Comparison of ENCODE assay signal across 8 mouse cellular contexts in the genomic region with DNA sequence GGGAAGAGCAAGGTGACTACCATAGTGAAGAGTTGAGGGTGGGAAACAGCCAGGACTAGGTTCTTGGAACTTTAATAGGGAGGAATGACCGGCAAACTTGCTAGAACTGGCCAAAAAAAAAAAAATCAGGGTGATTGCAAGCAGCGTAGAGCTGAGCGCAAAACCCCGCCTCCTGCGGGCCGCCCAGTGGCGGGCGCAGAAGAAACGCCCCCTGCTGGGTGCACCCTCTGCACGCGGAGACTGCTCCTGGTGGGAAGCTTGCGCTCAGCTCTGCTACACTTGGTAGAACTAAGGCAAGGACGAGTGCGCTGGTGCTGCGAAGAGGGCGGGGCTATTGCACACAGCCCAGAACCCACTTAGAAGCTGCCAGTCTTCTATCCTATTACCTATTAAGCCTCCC. TPM values are rescaled to one million over a fixed set of nuclear protein-coding genes. Genes with fewer than 3 reads are reported as not detected.
DNase-seq lines count a peak whose midpoint lies in the region; ATAC-seq and TF ChIP-seq lines count a peak whose summit lies in the region.

No protein-coding gene starts in this region.

- ATAC-seq in heart, embryonic 16.5 days (replicated peaks; ENCODE audit: extremely low read depth, insufficient read depth, low FRiP score) = peak; percentile 79
- ATAC-seq in lung, embryonic 16.5 days (ENCODE audit: low read depth) = peak; percentile 81
- ATAC-seq in neutrophil, adult 5-6 weeks (ENCODE audit: extremely low read depth, insufficient number of reproducible peaks, low FRiP score, poor library complexity, severe bottlenecking) = peak; percentile 50

- H3K36me3 ChIP-seq in heart, embryonic 16.5 days (ENCODE audit: control insufficient read depth, insufficient read depth) = no peaks in the 10 kb centered on the region
- H3K36me3 ChIP-seq in lung, embryonic 16.5 days (ENCODE audit: control insufficient read depth, insufficient read depth, low read length) = no peaks in the 10 kb centered on the region
- no peaks in the 10 kb centered on the region for H3K36me3 ChIP-seq in thymus, adult 2 months (ENCODE audit: control insufficient read depth, insufficient read depth, low read length)

- peak; percentile 76 for TF ChIP-seq CTCF in thymus, adult 2 months (IDR thresholded peaks at IDR 0.05; ENCODE audit: borderline replicate concordance, control insufficient read depth, extremely low read depth, insufficient read depth, low read length, poor library complexity)

- peaks cover 11% of the 10 kb centered on the region; the same call in 1 of the 2 replicates for H3K27me3 ChIP-seq in heart, embryonic 16.5 days (ENCODE audit: control insufficient read depth, insufficient read depth, low read length)
- H3K27me3 ChIP-seq in lung, embryonic 16.5 days (ENCODE audit: control insufficient read depth, insufficient read depth, low read depth, low read length) = peaks cover 68% of the 10 kb centered on the region
- H3K27me3 ChIP-seq in thymus, adult 2 months (ENCODE audit: control insufficient read depth, insufficient read depth, low read length) = peaks cover 13% of the 10 kb centered on the region; the same call in 1 of the 2 replicates

- DNase-seq in CD4-positive helper T cell, adult 2 months (ENCODE audit: low read depth, low spot score) = peak; percentile 87
- DNase-seq in adrenal gland, adult 2 months = peak; percentile 91
- peak; percentile 73 for DNase-seq in fibroblast of lung, adult 2 months (ENCODE audit: low read depth)
- DNase-seq in kidney, postnatal 14 days = peak; percentile 91
- DNase-seq in thymus, adult 2 months = peak; percentile 61

- TF ChIP-seq POLR2A in thymus, adult 2 months (IDR thresholded peaks at IDR 0.05; ENCODE audit: control insufficient read depth, extremely low read depth, insufficient read depth, low read length, poor library complexity) = no peak

- H3K9me3 ChIP-seq in heart, embryonic 16.5 days (replicated peaks; ENCODE audit: control insufficient read depth, low read length) = no peaks in the 10 kb centered on the region
- no peaks in the 10 kb centered on the region for H3K9me3 ChIP-seq in lung, embryonic 16.5 days (ENCODE audit: control insufficient read depth, low read length)

- peak overlapping the region; percentile 61 for H3K4me2 ChIP-seq in heart, embryonic 16.5 days (ENCODE audit: low read depth, low read length)
- H3K4me2 ChIP-seq in lung, embryonic 16.5 days (ENCODE audit: low read depth, low read length) = peak overlapping the region; percentile 62

- 0% methylated on average over 16 of the region's 16 CpGs for WGBS in heart, embryonic 16.5 days
- under 1% methylated on average over 16 of the region's 16 CpGs for WGBS in lung, embryonic 16.5 days
- WGBS in thymus, adult 2 months = 1% methylated on average over 16 of the region's 16 CpGs

- peaks cover 27% of the 10 kb centered on the region for H3K4me1 ChIP-seq in heart, embryonic 16.5 days (ENCODE audit: control insufficient read depth, insufficient read depth, low read length)
- peaks cover 31% of the 10 kb centered on the region for H3K4me1 ChIP-seq in lung, embryonic 16.5 days (replicated peaks; ENCODE audit: control insufficient read depth, insufficient read depth, low read length)
- peaks cover 15% of the 10 kb centered on the region; the same call in 1 of the 2 replicates for H3K4me1 ChIP-seq in thymus, adult 2 months (replicated peaks; ENCODE audit: control insufficient read depth, insufficient read depth, low read length)

- peak overlapping the region; percentile 48 for H3K4me3 ChIP-seq in heart, embryonic 16.5 days (ENCODE audit: low read length)
- H3K4me3 ChIP-seq in lung, embryonic 16.5 days (ENCODE audit: low read length) = peak overlapping the region; percentile 40
- peak overlapping the region; percentile 15; the same call in 1 of the 2 replicates for H3K4me3 ChIP-seq in thymus, adult 2 months (ENCODE audit: control insufficient read depth, insufficient read depth, low read length)

- peak overlapping the region; percentile 38 for H3K27ac ChIP-seq in heart, embryonic 16.5 days (ENCODE audit: low read length)
- H3K27ac ChIP-seq in lung, embryonic 16.5 days (ENCODE audit: low read length) = peak overlapping the region; percentile 69
- H3K27ac ChIP-seq in thymus, adult 2 months (ENCODE audit: control insufficient read depth, insufficient read depth, low read length) = no peak overlapping the region

- H3K9ac ChIP-seq in heart, embryonic 16.5 days (ENCODE audit: low read length) = peak overlapping the region; percentile 61
- peak overlapping the region; percentile 54 for H3K9ac ChIP-seq in lung, embryonic 16.5 days (ENCODE audit: low read length)

RNA-seq across cellular contexts. Expression of a gene that starts 4.2 kb away (rescaled TPM):
- 100 to 1,000 TPM; 282 to 394 TPM for total RNA-seq in adrenal gland, adult 2 months (2021)
- polyA plus RNA-seq in adrenal gland, adult 2 months (2012; rRNA removed) = 895 and 922 TPM in 2 replicates
- polyA plus RNA-seq in heart, embryonic 16.5 days (2015; fragmentation: Nextera tagmentation; extraction: Ambion mirVana) = 662 and 667 TPM in 2 replicates
- 219 and 314 TPM in 2 replicates for polyA plus RNA-seq in lung, embryonic 16.5 days (2015; fragmentation: Nextera tagmentation; extraction: Ambion mirVana)
- total RNA-seq in neutrophil, adult 5-6 weeks (2017) = 5.2 TPM in 1 of 2 replicates, not detected in the other
- 155 and 260 TPM in 2 replicates for polyA plus RNA-seq in thymus, adult 2 months (2012; rRNA removed)

RNA-seq across cellular contexts. Expression of a gene that starts 10.7 kb away (rescaled TPM):
- total RNA-seq in adrenal gland, adult 2 months (2021) = 100 to 1,000 TPM; 158 to 202 TPM
- polyA plus RNA-seq in adrenal gland, adult 2 months (2012; rRNA removed) = 19.3 and 19.6 TPM in 2 replicates
- 58.8 and 59.5 TPM in 2 replicates for polyA plus RNA-seq in heart, embryonic 16.5 days (2015; fragmentation: Nextera tagmentation; extraction: Ambion mirVana)
- polyA plus RNA-seq in lung, embryonic 16.5 days (2015; fragmentation: Nextera tagmentation; extraction: Ambion mirVana) = 40.6 and 63.7 TPM in 2 replicates
- total RNA-seq in neutrophil, adult 5-6 weeks (2017) = not detected in 2 replicates
- 16.2 and 21.0 TPM in 2 replicates for polyA plus RNA-seq in thymus, adult 2 months (2012; rRNA removed)

RNA-seq across cellular contexts. Expression of a gene that starts 30.7 kb away (rescaled TPM):
- total RNA-seq in adrenal gland, adult 2 months (2021) = 1 to 10 TPM; 4.1 to 4.7 TPM
- polyA plus RNA-seq in adrenal gland, adult 2 months (2012; rRNA removed) = 1.0 and 1.9 TPM in 2 replicates
- polyA plus RNA-seq in heart, embryonic 16.5 days (2015; fragmentation: Nextera tagmentation; extraction: Ambion mirVana) = 57.4 and 68.9 TPM in 2 replicates
- 6.3 and 7.7 TPM in 2 replicates for polyA plus RNA-seq in lung, embryonic 16.5 days (2015; fragmentation: Nextera tagmentation; extraction: Ambion mirVana)
- total RNA-seq in neutrophil, adult 5-6 weeks (2017) = not detected in 2 replicates
- 0.96 and 1.9 TPM in 2 replicates for polyA plus RNA-seq in thymus, adult 2 months (2012; rRNA removed)

RNA-seq across cellular contexts. Expression of a gene that starts 31.2 kb away (rescaled TPM):
- total RNA-seq in adrenal gland, adult 2 months (2021) = 10 to 100 TPM; 12.3 to 17.5 TPM
- polyA plus RNA-seq in adrenal gland, adult 2 months (2012; rRNA removed) = 5.3 and 5.4 TPM in 2 replicates
- 58.9 and 60.3 TPM in 2 replicates for polyA plus RNA-seq in heart, embryonic 16.5 days (2015; fragmentation: Nextera tagmentation; extraction: Ambion mirVana)
- polyA plus RNA-seq in lung, embryonic 16.5 days (2015; fragmentation: Nextera tagmentation; extraction: Ambion mirVana) = 80.2 and 86.2 TPM in 2 replicates
- total RNA-seq in neutrophil, adult 5-6 weeks (2017) = 13.6 and 14.1 TPM in 2 replicates
- polyA plus RNA-seq in thymus, adult 2 months (2012; rRNA removed) = 28.1 and 28.2 TPM in 2 replicates

RNA-seq across cellular contexts. Expression of a gene that starts 46.1 kb away (rescaled TPM):
- not detected for total RNA-seq in adrenal gland, adult 2 months (2021)
- not detected in 2 replicates for polyA plus RNA-seq in adrenal gland, adult 2 months (2012; rRNA removed)
- not detected in 2 replicates for polyA plus RNA-seq in heart, embryonic 16.5 days (2015; fragmentation: Nextera tagmentation; extraction: Ambion mirVana)
- polyA plus RNA-seq in lung, embryonic 16.5 days (2015; fragmentation: Nextera tagmentation; extraction: Ambion mirVana) = 0.64 TPM in 1 of 2 replicates, not detected in the other
- not detected in 2 replicates for total RNA-seq in neutrophil, adult 5-6 weeks (2017)
- polyA plus RNA-seq in thymus, adult 2 months (2012; rRNA removed) = 6.5 and 12.1 TPM in 2 replicates
